Mouse (Mus musculus) liver, embryonic 14.5 days (tissue): ENCODE measurements at regions not wholly inside any gene's neighbourhood (a gene's known extent, or its start where the extent isn't known, plus 50 kb on each side); places are given as distances from the start of the nearest gene placed in this dataset.

Experiments used
- CTCF ChIP-seq: IDR thresholded peaks from 2 replicates; pipeline ENCODE4 v1.5.1; 2016; ENCODE audit warnings: antibody characterized with exemption, low read depth, control low read depth
- EP300 ChIP-seq: IDR thresholded peaks from 2 replicates; pipeline ENCODE4 v1.6.1; 2016; ENCODE audit warnings: antibody characterized with exemption, low read depth

- TF ChIP-seq CTCF (no peak), EP300 (no peak)
These were observed 727.9 kb upstream of the Lrrc6 start for GRCm38 (mm10) chr15:67228633-67229032.
